Mouse (Mus musculus): ENCODE data around the gene Agmo. TPM values are rescaled to one million over a fixed set of nuclear protein-coding genes. Genes with fewer than 3 reads are reported as not detected.

The Agmo gene
- polyA plus RNA-seq (2015; fragmentation: Illumina TruSeq; extraction: RNeasy Lipid Tissue Mini Kit (QIAGEN cat#74804); ENCODE audit: low read depth, low replicate concordance) = 7.5 TPM

GRCm38 (mm10) chr12:37241566-37242021 lies at the start of gene Agmo:
TSS of gene Agmo (plus strand) at chr12:37241641.

Other genes with a start within 250 kb of the Agmo start
- gene Meox2, start 133.1 kb upstream of the Agmo start, polyA plus RNA-seq (2015; fragmentation: Illumina TruSeq; extraction: RNeasy Lipid Tissue Mini Kit (QIAGEN cat#74804); ENCODE audit: low read depth, low replicate concordance) = not detected

All from brain, adult 10 weeks (tissue).